In the genomic region with DNA sequence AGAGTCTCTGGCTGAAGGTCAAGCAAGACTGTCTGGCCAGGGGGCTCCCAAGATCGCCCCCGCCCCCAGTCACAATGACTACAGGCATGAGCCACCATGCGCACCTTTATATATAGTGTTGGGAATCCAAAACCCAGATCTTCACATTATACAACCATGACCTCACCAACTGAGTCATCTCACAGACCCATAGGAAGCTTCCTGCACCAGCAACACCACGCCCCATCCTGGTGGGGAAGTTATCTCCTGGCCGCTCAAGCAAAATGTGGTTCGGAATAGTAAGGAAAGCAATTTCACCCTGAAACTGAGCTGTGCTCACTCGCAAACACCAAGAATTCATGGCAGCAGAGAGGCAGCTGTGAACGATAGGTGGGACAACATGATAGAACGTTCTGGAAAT, we compare ENCODE assay signal across 18 mouse cellular contexts.
A peak's percentile ranks its signal among the peaks of the same experiment; 100 is the strongest.
DNase-seq lines count a peak whose midpoint lies in the region; ATAC-seq and TF ChIP-seq lines count a peak whose summit lies in the region.
"Had no signal": no experiment of that assay in that cellular context is flagged by ENCODE, and none has a peak within 500 bp of the region (broad histone marks: within the 10 kb centered on the region; RNA-seq: fewer than 3 reads in every experiment).

No protein-coding gene starts in this region.

- 76% methylated on average over 9 of the region's 9 CpGs for WGBS in heart, postnatal 0 days
- 95% methylated on average over 9 of the region's 9 CpGs for WGBS in hindbrain, postnatal 0 days
- WGBS in embryonic facial prominence, embryonic 10.5 days = 92% methylated on average over 9 of the region's 9 CpGs

- no peaks in the 10 kb centered on the region for H3K4me1 ChIP-seq in heart, postnatal 0 days (ENCODE audit: control insufficient read depth, insufficient read depth)
- H3K4me1 ChIP-seq in CH12.LX (ENCODE audit: control insufficient read depth in 1 of 2, insufficient read depth in 2 of 2) = peaks cover 7 to 24% of the 10 kb centered on the region in 2 experiments
- no peaks in the 10 kb centered on the region for H3K4me1 ChIP-seq in hindbrain, postnatal 0 days (ENCODE audit: insufficient read depth, low read length)
- H3K4me1 ChIP-seq in embryonic facial prominence, embryonic 10.5 days = peaks cover 18% of the 10 kb centered on the region

- no peak for TF ChIP-seq POLR2A in CH12.LX (IDR thresholded peaks at IDR 0.05; ENCODE audit: low read depth, low read length)

- H3K36me3 ChIP-seq in heart, postnatal 0 days (replicated peaks; ENCODE audit: control insufficient read depth, insufficient read depth, low read length) = no peaks in the 10 kb centered on the region
- H3K36me3 ChIP-seq in CH12.LX (replicated peaks in 1 of 2; ENCODE audit: control insufficient read depth in 1 of 2, insufficient read depth in 1 of 2, low read length in 1 of 2) = no peaks in the 10 kb centered on the region
- no peaks in the 10 kb centered on the region for H3K36me3 ChIP-seq in hindbrain, postnatal 0 days (ENCODE audit: insufficient read depth, low read length)
- H3K36me3 ChIP-seq in embryonic facial prominence, embryonic 10.5 days (replicated peaks) = no peaks in the 10 kb centered on the region
- H3K36me3 ChIP-seq: forebrain, embryonic 10.5 days had no signal

- no peak overlapping the region for H3K27ac ChIP-seq in heart, postnatal 0 days (ENCODE audit: low read depth)
- no peak overlapping the region for H3K27ac ChIP-seq in CH12.LX (ENCODE audit: insufficient read depth, low read depth)
- H3K27ac ChIP-seq in hindbrain, postnatal 0 days = no peak overlapping the region
- no peak overlapping the region for H3K27ac ChIP-seq in embryonic facial prominence, embryonic 10.5 days (replicated peaks)
- H3K27ac ChIP-seq: forebrain, embryonic 10.5 days; gastrocnemius, adult 2 months had no signal

- intact Hi-C loops in heart, postnatal 36 days (cut with DNase I) = loop anchor here (5.0 kb wide), 1 partner anchor 394 kb away; no protein-coding TSS in a partner anchor

- 0 out of 2 replicates have a peak overlapping the region, but pooled peaks have one; percentile 15 for H3K4me2 ChIP-seq in heart, postnatal 0 days (ENCODE audit: low read depth, low read length)
- peak overlapping the region; percentile 54 for H3K4me2 ChIP-seq in CH12.LX (ENCODE audit: insufficient read depth, low read depth, poor library complexity, severe bottlenecking)
- H3K4me2 ChIP-seq in hindbrain, postnatal 0 days (ENCODE audit: low read depth, low read length) = no peak overlapping the region

- in situ Hi-C loops in CH12.LX (cut with MboI; ENCODE audit: low pct_ligation_motif_present, low pct_unique_long_range_greater_than_20kb, low sequenced_read_pairs) = loop anchor here (25.0 kb wide), 1 partner anchor 389 kb away; the partner anchor contains the start of gene Gfra1

- DNase-seq in heart, postnatal 0 days (ENCODE audit: low spot score) = no peak
- no peak for DNase-seq in heart, postnatal 36 days
- DNase-seq in CH12.LX (ENCODE audit: extremely low read depth) = peak; percentile 50
- DNase-seq in hindbrain, postnatal 0 days (ENCODE audit: low spot score) = no peak
- DNase-seq in embryonic facial prominence, embryonic 10.5 days (ENCODE audit: low spot score) = no peak
- DNase-seq: adrenal gland, adult 2 months; adrenal gland, postnatal 36 days; cerebellum, adult 11-12 months; cerebellum, adult 9-10 months; cerebellum, postnatal 25 days; gastrocnemius, adult 2 months; gastrocnemius, postnatal 25 days; heart, adult 11 months had no signal

- no peak for TF ChIP-seq EP300 in heart, postnatal 0 days (IDR thresholded peaks at IDR 0.05; ENCODE audit: low read depth)
- TF ChIP-seq EP300 in CH12.LX (IDR thresholded peaks at IDR 0.05; ENCODE audit: low read length) = no peak

- no peaks in the 10 kb centered on the region for H3K9me3 ChIP-seq in heart, postnatal 0 days (replicated peaks; ENCODE audit: control insufficient read depth, low read length)
- no peaks in the 10 kb centered on the region for H3K9me3 ChIP-seq in CH12.LX (replicated peaks; ENCODE audit: low read length)
- no peaks in the 10 kb centered on the region for H3K9me3 ChIP-seq in hindbrain, postnatal 0 days (ENCODE audit: low read length)
- no peaks in the 10 kb centered on the region for H3K9me3 ChIP-seq in embryonic facial prominence, embryonic 10.5 days
- H3K9me3 ChIP-seq: forebrain, embryonic 10.5 days had no signal

- no peaks in the 10 kb centered on the region for H3K27me3 ChIP-seq in heart, postnatal 0 days (ENCODE audit: control insufficient read depth, insufficient read depth, low read length)
- H3K27me3 ChIP-seq in CH12.LX (replicated peaks) = no peaks in the 10 kb centered on the region
- no peaks in the 10 kb centered on the region for H3K27me3 ChIP-seq in hindbrain, postnatal 0 days (ENCODE audit: insufficient read depth, low read length)
- H3K27me3 ChIP-seq in embryonic facial prominence, embryonic 10.5 days (replicated peaks; ENCODE audit: low read depth, poor library complexity, severe bottlenecking) = no peaks in the 10 kb centered on the region

- H3K9ac ChIP-seq in heart, postnatal 0 days (replicated peaks; ENCODE audit: low read depth, low read length) = no peak overlapping the region
- H3K9ac ChIP-seq in CH12.LX (ENCODE audit: insufficient read depth, low read depth) = no peak overlapping the region
- H3K9ac ChIP-seq in hindbrain, postnatal 0 days (replicated peaks; ENCODE audit: low read length) = no peak overlapping the region

- dilution Hi-C loops in CH12.LX (cut with MboI; ENCODE audit: extremely low pct_ligation_motif_present, extremely low pct_unique_long_range_greater_than_20kb, low sequenced_read_pairs) = no loop called here

- no peak for TF ChIP-seq RAD21 in CH12.LX (IDR thresholded peaks at IDR 0.05; ENCODE audit: low read depth, low read length)

- no peak overlapping the region for H3K4me3 ChIP-seq in heart, postnatal 0 days (ENCODE audit: low read depth, low read length)
- peak overlapping the region in 1 of 3 experiments; percentile 25 for H3K4me3 ChIP-seq in CH12.LX (replicated peaks in 1 of 3; ENCODE audit: low read depth in 2 of 3, low read length in 2 of 3, poor library complexity in 1 of 3)
- no peak overlapping the region for H3K4me3 ChIP-seq in hindbrain, postnatal 0 days (ENCODE audit: low read length)
- no peak overlapping the region for H3K4me3 ChIP-seq in embryonic facial prominence, embryonic 10.5 days
- H3K4me3 ChIP-seq: forebrain, embryonic 10.5 days; gastrocnemius, adult 2 months had no signal

- ATAC-seq in heart, postnatal 0 days (ENCODE audit: insufficient read depth, low read depth) = peak; percentile 41; the same call in 1 of the 2 replicates
- peak; percentile 60 for ATAC-seq in granulocyte monocyte progenitor cell, adult 5-6 weeks (replicated peaks; ENCODE audit: poor library complexity, severe bottlenecking)
- ATAC-seq in neutrophil, adult 5-6 weeks (ENCODE audit: extremely low read depth, insufficient number of reproducible peaks, low FRiP score, poor library complexity, severe bottlenecking) = peak; percentile 37; the same call in 1 of the 2 replicates
- ATAC-seq in hindbrain, postnatal 0 days = no peak
- ATAC-seq: forebrain, embryonic 14.5 days; hindbrain, embryonic 16.5 days had no signal

- H3K79me2 ChIP-seq in CH12.LX (replicated peaks; ENCODE audit: control insufficient read depth, extremely low read depth, insufficient read depth, poor library complexity, severe bottlenecking) = no peaks in the 10 kb centered on the region

- no peak for TF ChIP-seq CTCF in heart, postnatal 0 days (IDR thresholded peaks at IDR 0.05; ENCODE audit: low read depth)
- TF ChIP-seq CTCF in CH12.LX (conservative IDR thresholded peaks at IDR 0.05 in 1 of 2, IDR thresholded peaks at IDR 0.05 in 1 of 2; ENCODE audit: low read depth in 2 of 2, low read length in 2 of 2) = no peak
- no peak for TF ChIP-seq CTCF in hindbrain, postnatal 0 days (IDR thresholded peaks at IDR 0.05; ENCODE audit: low read depth)

TF ChIP-seq in CH12.LX, 34 proteins besides CTCF, POLR2A, EP300 and RAD21:
- TF ChIP-seq USF1 (IDR thresholded peaks at IDR 0.05; ENCODE audit: low read depth, low read length) (no peak), MAZ (IDR thresholded peaks at IDR 0.05; ENCODE audit: low read depth, low read length) (no peak), ZMIZ1 (IDR thresholded peaks at IDR 0.05; ENCODE audit: low read depth, low read length) (no peak), ZKSCAN1 (IDR thresholded peaks at IDR 0.05; ENCODE audit: borderline replicate concordance, low read depth, low read length) (no peak), MXI1 (IDR thresholded peaks at IDR 0.05; ENCODE audit: low read depth, low read length) (no peak), CHD1 (IDR thresholded peaks at IDR 0.05; ENCODE audit: low read depth, low read length) (no peak), PAX5 (IDR thresholded peaks at IDR 0.05; ENCODE audit: low read length) (no peak), POLR2AphosphoS2 (IDR thresholded peaks at IDR 0.05; ENCODE audit: low read depth, low read length) (no peak), E2F4 (IDR thresholded peaks at IDR 0.05; ENCODE audit: insufficient replicate concordance, low read depth, low read length) (no peak), GABPA (IDR thresholded peaks at IDR 0.05; ENCODE audit: insufficient replicate concordance, low read depth, low read length) (no peak), ZC3H11A (IDR thresholded peaks at IDR 0.05; ENCODE audit: low read depth, low read length) (no peak), RCOR1 (conservative IDR thresholded peaks at IDR 0.05; ENCODE audit: low read depth, low read length) (no peak), ELF1 (IDR thresholded peaks at IDR 0.05; ENCODE audit: low read depth, low read length) (no peak), MAX (IDR thresholded peaks at IDR 0.05; ENCODE audit: low read length) (no peak), MEF2A (IDR thresholded peaks at IDR 0.05; ENCODE audit: borderline replicate concordance, low read depth, low read length) (no peak), USF2 (conservative IDR thresholded peaks at IDR 0.05; ENCODE audit: low read depth, low read length) (no peak)
TF ChIP-seq in CH12.LX: peak in this region for 0.
